Mouse (Mus musculus): ENCODE results near the gene Ankub1. TPM values are rescaled to one million over a fixed set of nuclear protein-coding genes. Genes with fewer than 3 reads are reported as not detected.
A peak's percentile ranks its signal among the peaks of the same experiment; 100 is the strongest.

Ankub1 gene
- polyA plus RNA-seq, 1 experiment from 2014 or later, result 0.20 TPM

GRCm38 (mm10) chr3:57663731-57664130 is 28.9 kb downstream of the Ankub1 start:
- H3K9ac ChIP-seq (replicated peaks; ENCODE audit: low read length), result no peak overlapping the region
- ATAC-seq (replicated peaks; ENCODE audit: insufficient number of reproducible peaks, low FRiP score, low TSS enrichment, low read depth), result no peak
- no peaks in the 10 kb centered on the region for H3K27me3 ChIP-seq (ENCODE audit: control insufficient read depth, insufficient read depth, low read length)
- H3K36me3 ChIP-seq (replicated peaks; ENCODE audit: control insufficient read depth, insufficient read depth, low read depth, low read length), result no peaks in the 10 kb centered on the region
- H3K4me1 ChIP-seq (ENCODE audit: control insufficient read depth, insufficient read depth, low read length), result no peaks in the 10 kb centered on the region
- no peak overlapping the region for H3K27ac ChIP-seq (replicated peaks; ENCODE audit: low read depth, low read length)
- H3K4me2 ChIP-seq (ENCODE audit: low read depth, low read length), result no peak overlapping the region
- no peak overlapping the region for H3K4me3 ChIP-seq (ENCODE audit: low read depth, low read length)
- peak; percentile 85 for DNase-seq (ENCODE audit: low spot score)
- H3K9me3 ChIP-seq (replicated peaks; ENCODE audit: control insufficient read depth, low read length), result no peaks in the 10 kb centered on the region
- 24% methylated on average over 6 of the region's 6 CpGs for WGBS

DNA sequence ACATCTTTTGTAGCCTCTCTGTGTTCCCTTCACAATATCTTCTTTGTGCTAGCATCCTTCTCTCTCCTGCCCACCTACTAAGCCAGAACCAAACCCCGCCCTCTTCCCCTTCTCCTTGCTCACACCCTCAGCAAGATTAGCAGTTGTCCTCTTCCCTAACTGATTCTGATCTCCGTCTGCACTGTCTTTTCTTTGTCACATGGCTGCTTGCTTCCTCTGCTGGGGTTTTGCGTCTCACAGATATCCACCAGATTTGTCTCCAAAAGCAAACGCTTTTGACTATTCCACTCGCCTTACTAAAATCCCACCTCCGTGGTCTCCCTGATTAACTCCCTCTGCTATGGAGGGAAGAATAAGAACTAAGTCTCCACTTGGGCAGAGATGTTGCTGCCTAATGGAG is 34.0 kb downstream of the Ankub1 start:
- no peaks in the 10 kb centered on the region for H3K27me3 ChIP-seq (ENCODE audit: control insufficient read depth, insufficient read depth, low read length)
- H3K9me3 ChIP-seq (replicated peaks; ENCODE audit: control insufficient read depth, low read length), result no peaks in the 10 kb centered on the region
- no peak overlapping the region for H3K9ac ChIP-seq (replicated peaks; ENCODE audit: low read length)
- ATAC-seq (replicated peaks; ENCODE audit: insufficient number of reproducible peaks, low FRiP score, low TSS enrichment, low read depth) (no peak), DNase-seq (ENCODE audit: low spot score) (no peak)
- 71% methylated on average over 6 of the region's 6 CpGs for WGBS
- H3K27ac ChIP-seq (replicated peaks; ENCODE audit: low read depth, low read length), result no peak overlapping the region
- no peak overlapping the region for H3K4me2 ChIP-seq (ENCODE audit: low read depth, low read length)
- H3K4me1 ChIP-seq (ENCODE audit: control insufficient read depth, insufficient read depth, low read length), result no peaks in the 10 kb centered on the region
- H3K36me3 ChIP-seq (replicated peaks; ENCODE audit: control insufficient read depth, insufficient read depth, low read depth, low read length), result no peaks in the 10 kb centered on the region
- H3K4me3 ChIP-seq (ENCODE audit: low read depth, low read length), result no peak overlapping the region

- H3K4me2 ChIP-seq (ENCODE audit: low read depth, low read length), result no peak overlapping the region
- H3K4me1 ChIP-seq (ENCODE audit: control insufficient read depth, insufficient read depth, low read length), result no peaks in the 10 kb centered on the region
- H3K9ac ChIP-seq (replicated peaks; ENCODE audit: low read length), result no peak overlapping the region
- H3K36me3 ChIP-seq (replicated peaks; ENCODE audit: control insufficient read depth, insufficient read depth, low read depth, low read length), result no peaks in the 10 kb centered on the region
- H3K27me3 ChIP-seq (ENCODE audit: control insufficient read depth, insufficient read depth, low read length), result no peaks in the 10 kb centered on the region
- DNase-seq (ENCODE audit: low spot score), result no peak
- H3K4me3 ChIP-seq (ENCODE audit: low read depth, low read length), result no peak overlapping the region
- 83% methylated on average over 3 of the region's 3 CpGs for WGBS
- H3K27ac ChIP-seq (replicated peaks; ENCODE audit: low read depth, low read length), result no peak overlapping the region
- H3K9me3 ChIP-seq (replicated peaks; ENCODE audit: control insufficient read depth, low read length), result no peaks in the 10 kb centered on the region
- no peak for ATAC-seq (replicated peaks; ENCODE audit: insufficient number of reproducible peaks, low FRiP score, low TSS enrichment, low read depth)
These were observed 39.0 kb downstream of the Ankub1 start for GRCm38 (mm10) chr3:57653646-57654045.

DNA sequence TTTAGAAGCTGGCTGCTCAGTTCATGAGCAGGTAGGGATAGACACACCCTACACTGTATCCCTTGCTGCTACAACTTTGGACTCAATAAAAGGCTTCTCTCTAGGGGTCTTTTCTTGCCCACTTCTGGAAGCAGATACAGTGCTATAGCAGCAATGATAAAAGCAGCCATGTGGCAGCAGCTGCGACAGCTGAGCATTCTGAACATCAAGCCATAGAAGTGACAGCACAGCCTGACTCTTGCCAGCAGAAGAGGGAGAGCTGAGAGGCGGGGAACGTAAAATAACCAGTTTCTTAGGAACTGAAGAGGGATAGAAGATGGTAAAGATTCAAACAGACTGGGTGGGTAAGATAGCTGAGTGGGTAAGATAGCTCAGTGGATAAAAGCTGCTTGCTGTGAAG is 40.1 kb downstream of the Ankub1 start:
- Histone ChIP-seq H3K9me3 (replicated peaks; ENCODE audit: control insufficient read depth, low read length) (no peaks in the 10 kb centered on the region), H3K4me2 (ENCODE audit: low read depth, low read length) (no peak overlapping the region), H3K27me3 (ENCODE audit: control insufficient read depth, insufficient read depth, low read length) (no peaks in the 10 kb centered on the region), H3K36me3 (replicated peaks; ENCODE audit: control insufficient read depth, insufficient read depth, low read depth, low read length) (no peaks in the 10 kb centered on the region), H3K4me1 (ENCODE audit: control insufficient read depth, insufficient read depth, low read length) (no peaks in the 10 kb centered on the region), H3K9ac (replicated peaks; ENCODE audit: low read length) (no peak overlapping the region), H3K4me3 (ENCODE audit: low read depth, low read length) (no peak overlapping the region), H3K27ac (replicated peaks; ENCODE audit: low read depth, low read length) (no peak overlapping the region)
- WGBS, result 87% methylated on average over 3 of the region's 3 CpGs
- DNase-seq (ENCODE audit: low spot score) (no peak), ATAC-seq (replicated peaks; ENCODE audit: insufficient number of reproducible peaks, low FRiP score, low TSS enrichment, low read depth) (no peak)

DNA sequence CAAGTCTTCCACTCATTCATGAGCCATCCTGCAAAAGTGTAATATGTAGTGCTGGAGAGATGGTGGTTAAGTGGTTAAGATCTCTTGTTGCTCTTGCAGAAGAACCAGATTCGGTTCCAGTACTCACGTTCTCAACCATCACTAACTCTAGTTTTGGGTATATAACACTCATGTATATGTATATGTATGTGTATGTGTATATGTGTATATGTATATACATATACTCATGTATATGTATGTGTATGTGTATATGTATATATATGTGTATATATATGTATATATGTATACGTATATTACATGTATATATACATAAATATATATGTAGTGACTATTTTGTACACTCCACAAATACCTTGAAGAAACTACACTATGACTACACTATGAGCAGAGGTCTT is 40.7 kb downstream of the Ankub1 start:
- ATAC-seq (replicated peaks; ENCODE audit: insufficient number of reproducible peaks, low FRiP score, low TSS enrichment, low read depth) (peak; percentile 60; the same call in 1 of the 2 replicates), DNase-seq (ENCODE audit: low spot score) (no peak)
- Histone ChIP-seq H3K9me3 (replicated peaks; ENCODE audit: control insufficient read depth, low read length) (no peaks in the 10 kb centered on the region), H3K9ac (replicated peaks; ENCODE audit: low read length) (peak overlapping the region; percentile 78), H3K4me3 (ENCODE audit: low read depth, low read length) (peak overlapping the region; percentile 76), H3K4me1 (ENCODE audit: control insufficient read depth, insufficient read depth, low read length) (no peaks in the 10 kb centered on the region), H3K4me2 (ENCODE audit: low read depth, low read length) (peak overlapping the region; percentile 57), H3K27me3 (ENCODE audit: control insufficient read depth, insufficient read depth, low read length) (no peaks in the 10 kb centered on the region), H3K27ac (replicated peaks; ENCODE audit: low read depth, low read length) (no peak overlapping the region), H3K36me3 (replicated peaks; ENCODE audit: control insufficient read depth, insufficient read depth, low read depth, low read length) (no peaks in the 10 kb centered on the region)
- 74% methylated on average over 3 of the region's 3 CpGs for WGBS

- Histone ChIP-seq H3K36me3 (replicated peaks; ENCODE audit: control insufficient read depth, insufficient read depth, low read depth, low read length) (no peaks in the 10 kb centered on the region), H3K27me3 (ENCODE audit: control insufficient read depth, insufficient read depth, low read length) (no peaks in the 10 kb centered on the region), H3K4me2 (ENCODE audit: low read depth, low read length) (peak within 1 kb of the TSS; percentile 57), H3K9ac (replicated peaks; ENCODE audit: low read length) (peak within 1 kb of the TSS; percentile 78), H3K4me3 (ENCODE audit: low read depth, low read length) (peak within 1 kb of the TSS; percentile 76), H3K9me3 (replicated peaks; ENCODE audit: control insufficient read depth, low read length) (no peaks in the 10 kb centered on the region), H3K4me1 (ENCODE audit: control insufficient read depth, insufficient read depth, low read length) (no peaks in the 10 kb centered on the region), H3K27ac (replicated peaks; ENCODE audit: low read depth, low read length) (peak within 1 kb of the TSS; percentile 68; the same call in 1 of the 2 replicates)
- ATAC-seq (replicated peaks; ENCODE audit: insufficient number of reproducible peaks, low FRiP score, low TSS enrichment, low read depth) (peak; percentile 93), DNase-seq (ENCODE audit: low spot score) (peak; percentile 92)
- WGBS, result under 1% methylated on average over 42 of the region's 42 CpGs
These were observed 41.3 kb downstream of the Ankub1 start, which contains the start of gene Commd2 for GRCm38 (mm10) chr3:57651231-57651864. TSS of gene Commd2 (minus strand) at chr3:57651715.

DNA sequence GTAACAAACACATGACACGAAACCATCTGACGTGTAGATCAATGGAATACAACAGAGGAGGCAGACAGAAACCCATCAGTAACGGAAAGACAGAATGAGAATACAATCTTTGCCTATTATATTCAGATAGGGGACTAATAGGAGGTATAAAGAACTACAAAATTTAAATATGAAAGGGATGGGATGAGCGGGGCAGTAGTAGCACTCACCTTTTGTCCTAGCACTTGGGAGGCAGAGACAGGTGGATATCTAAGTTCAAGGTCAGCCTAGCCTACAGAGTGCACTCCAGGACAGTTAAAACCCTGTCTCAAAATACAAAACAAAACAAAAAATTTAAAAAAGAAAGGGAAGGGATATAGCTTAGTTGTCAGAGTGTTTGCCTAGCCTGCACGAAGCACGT is 49.4 kb downstream of the Ankub1 start:
- Histone ChIP-seq H3K4me3 (ENCODE audit: low read depth, low read length) (no peak overlapping the region), H3K9me3 (replicated peaks; ENCODE audit: control insufficient read depth, low read length) (no peaks in the 10 kb centered on the region), H3K27ac (replicated peaks; ENCODE audit: low read depth, low read length) (no peak overlapping the region), H3K4me2 (ENCODE audit: low read depth, low read length) (no peak overlapping the region), H3K36me3 (replicated peaks; ENCODE audit: control insufficient read depth, insufficient read depth, low read depth, low read length) (no peaks in the 10 kb centered on the region), H3K9ac (replicated peaks; ENCODE audit: low read length) (no peak overlapping the region), H3K4me1 (ENCODE audit: control insufficient read depth, insufficient read depth, low read length) (no peaks in the 10 kb centered on the region), H3K27me3 (ENCODE audit: control insufficient read depth, insufficient read depth, low read length) (no peaks in the 10 kb centered on the region)
- ATAC-seq (replicated peaks; ENCODE audit: insufficient number of reproducible peaks, low FRiP score, low TSS enrichment, low read depth) (no peak), DNase-seq (ENCODE audit: low spot score) (no peak)
- 88% methylated on average over 6 of the region's 6 CpGs for WGBS

DNA sequence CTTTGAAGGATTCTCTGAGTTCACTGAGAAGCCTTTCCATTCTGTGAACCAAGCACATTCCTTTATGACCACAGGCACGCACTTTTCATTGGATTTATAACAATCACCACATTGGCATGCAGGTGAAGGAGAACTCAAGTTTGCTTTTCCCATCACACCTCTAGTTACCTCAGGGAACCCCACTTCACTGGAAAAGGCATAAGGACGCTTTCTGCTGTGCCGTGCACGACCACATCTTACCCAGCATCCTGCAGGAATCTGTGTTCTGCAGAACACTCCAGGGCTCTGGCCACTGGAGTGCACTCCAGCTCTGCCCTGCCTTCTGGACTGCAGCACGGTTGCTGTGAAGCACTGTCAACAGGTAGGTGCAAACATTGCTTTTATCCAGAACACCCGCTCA is 55.0 kb downstream of the Ankub1 start:
- 81% methylated on average over 6 of the region's 6 CpGs for WGBS
- H3K9me3 ChIP-seq (replicated peaks; ENCODE audit: control insufficient read depth, low read length), result no peaks in the 10 kb centered on the region
- H3K4me2 ChIP-seq (ENCODE audit: low read depth, low read length), result no peak overlapping the region
- no peak overlapping the region for H3K9ac ChIP-seq (replicated peaks; ENCODE audit: low read length)
- H3K27ac ChIP-seq (replicated peaks; ENCODE audit: low read depth, low read length), result no peak overlapping the region
- no peaks in the 10 kb centered on the region for H3K27me3 ChIP-seq (ENCODE audit: control insufficient read depth, insufficient read depth, low read length)
- no peaks in the 10 kb centered on the region for H3K36me3 ChIP-seq (replicated peaks; ENCODE audit: control insufficient read depth, insufficient read depth, low read depth, low read length)
- no peaks in the 10 kb centered on the region for H3K4me1 ChIP-seq (ENCODE audit: control insufficient read depth, insufficient read depth, low read length)
- DNase-seq (ENCODE audit: low spot score), result no peak
- ATAC-seq (replicated peaks; ENCODE audit: insufficient number of reproducible peaks, low FRiP score, low TSS enrichment, low read depth), result no peak
- no peak overlapping the region for H3K4me3 ChIP-seq (ENCODE audit: low read depth, low read length)
